Comparison of ENCODE assay signal across 9 mouse cellular contexts in the genomic region with DNA sequence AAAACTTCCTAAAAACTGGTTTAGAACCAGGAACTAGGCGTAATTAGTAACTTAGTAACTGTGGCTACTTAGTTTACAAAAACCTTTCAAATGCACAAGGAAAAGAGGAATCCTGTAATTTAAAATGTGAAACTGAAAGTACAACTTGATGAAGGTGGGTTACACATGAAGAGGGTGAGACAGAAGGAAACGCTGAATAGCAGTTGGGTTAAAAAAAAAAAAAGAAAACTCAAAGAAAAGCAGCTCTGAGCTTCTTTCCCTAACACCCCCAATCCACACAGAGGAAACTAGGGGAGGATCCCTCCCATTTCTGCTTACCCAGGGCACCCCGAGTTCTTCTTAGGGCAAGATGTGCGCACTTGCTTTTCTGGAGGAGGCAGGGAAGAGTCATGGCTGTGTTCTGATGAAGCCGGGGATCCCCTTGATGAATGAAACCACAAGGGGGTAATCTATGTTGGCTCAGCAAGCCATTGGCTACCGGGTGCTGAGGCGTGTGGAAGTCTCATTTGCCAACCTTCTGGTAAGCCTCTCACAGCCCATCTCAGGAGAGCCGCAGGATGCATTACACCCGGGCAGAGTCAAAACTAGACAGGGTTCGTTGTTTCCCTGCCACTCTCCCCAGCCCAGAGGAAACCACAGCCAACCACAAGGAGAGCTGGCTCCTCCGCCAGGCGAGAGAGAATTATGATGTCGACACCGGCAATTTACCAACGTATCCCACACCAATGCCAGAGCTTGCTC.
DNase-seq lines count a peak whose midpoint lies in the region; ATAC-seq and TF ChIP-seq lines count a peak whose summit lies in the region.
"Had no signal": no experiment of that assay in that cellular context is flagged by ENCODE, and none has a peak within 500 bp of the region (broad histone marks: within the 10 kb centered on the region; RNA-seq: fewer than 3 reads in every experiment).

No protein-coding gene starts in this region.

- ATAC-seq in cerebellum, adult (ENCODE audit: insufficient number of reproducible peaks, low FRiP score, low TSS enrichment): peak; percentile 37; the same call in 1 of the 2 replicates
- peak; percentile 49; the same call in 1 of the 2 replicates for ATAC-seq in G1E (ENCODE audit: extremely low read depth, insufficient number of reproducible peaks, low FRiP score, poor library complexity, severe bottlenecking)
- ATAC-seq in inflammation-experienced regulatory T-cells, adult 6 months: peak; percentile 85

- peaks cover 11% of the 10 kb centered on the region for H3K4me1 ChIP-seq in cerebellum, adult 2 months (ENCODE audit: control insufficient read depth, insufficient read depth, low read length)
- peaks cover 4% of the 10 kb centered on the region; the same call in 1 of the 2 replicates for H3K4me1 ChIP-seq in G1E (ENCODE audit: insufficient read depth, low read depth, low read length)

- H3K9me3 ChIP-seq in G1E (replicated peaks): no peaks in the 10 kb centered on the region
- H3K9me3 ChIP-seq: midbrain, embryonic 12.5 days had no signal

- peaks cover 12% of the 10 kb centered on the region for H3K36me3 ChIP-seq in G1E (replicated peaks)
- H3K36me3 ChIP-seq: midbrain, embryonic 12.5 days had no signal

- no peak overlapping the region for H3K4me3 ChIP-seq in cerebellum, adult 2 months (replicated peaks; ENCODE audit: insufficient read depth, low read depth, low read length)
- peak overlapping the region; percentile 55 for H3K4me3 ChIP-seq in G1E (ENCODE audit: low read depth, low read length)
- H3K4me3 ChIP-seq: midbrain, embryonic 12.5 days had no signal

- TF ChIP-seq POLR2A in cerebellum, adult 2 months (IDR thresholded peaks at IDR 0.05; ENCODE audit: borderline replicate concordance, insufficient read depth, low read length): no peak

- no peaks in the 10 kb centered on the region for H3K27me3 ChIP-seq in cerebellum, adult 2 months (ENCODE audit: control insufficient read depth, insufficient read depth, low read length)
- H3K27me3 ChIP-seq in G1E (ENCODE audit: insufficient read depth, low read length): peaks cover 10% of the 10 kb centered on the region
- H3K27me3 ChIP-seq: midbrain, embryonic 12.5 days had no signal

- no peak for DNase-seq in cerebellum, adult 2 months
- peak; percentile 15 for DNase-seq in G1E (ENCODE audit: low spot score)
- DNase-seq in natural killer cell, adult 2 months (ENCODE audit: low spot score in 2 of 2): peak; percentile 84
- DNase-seq in urinary bladder, postnatal 4 days (ENCODE audit: low spot score in 2 of 2): no peak
- DNase-seq in yolk sac, embryonic 10.5 days (ENCODE audit: low spot score): no peak
- no peak for DNase-seq in urinary bladder, postnatal 25 days (ENCODE audit: low spot score)

- TF ChIP-seq CTCF in cerebellum, adult 2 months (IDR thresholded peaks at IDR 0.05; ENCODE audit: borderline replicate concordance, insufficient read depth, low read depth, low read length): no peak
- no peak for TF ChIP-seq CTCF in G1E (IDR thresholded peaks at IDR 0.05; ENCODE audit: low read depth, low read length)

- 32% methylated on average over 15 of the region's 15 CpGs for WGBS in cerebellum, adult 2 months

- no peak overlapping the region for H3K27ac ChIP-seq in cerebellum, adult 2 months (ENCODE audit: insufficient read depth, low read length)
- H3K27ac ChIP-seq: midbrain, embryonic 12.5 days had no signal

Comparison
In these comparisons a context has a peak if more than half of its experiments do, and no peak if none do; other contexts are left out.
1. DNase-seq: peak in G1E (single experiment) and natural killer cell, adult 2 months (2 of 2); none in cerebellum, adult 2 months (0 of 2), urinary bladder, postnatal 4 days (0 of 2), yolk sac, embryonic 10.5 days (single experiment) and urinary bladder, postnatal 25 days (single experiment).
2. Peak in every context shown above with its lines, with median percentiles within 50 percentile points of each other: ATAC-seq.